Mouse (Mus musculus): ENCODE results near the gene Carm1.

- no peak for TF ChIP-seq CTCF (IDR thresholded peaks at IDR 0.05; ENCODE audit: extremely low read depth, insufficient read depth, low read length)
- TF ChIP-seq POLR2A (IDR thresholded peaks at IDR 0.05; ENCODE audit: extremely low read depth, insufficient read depth, low read length), result no peak
Measured at GRCm38 (mm10) chr9:21545351-21545915, 1.3 kb upstream of the Carm1 start.
